Mouse (Mus musculus) mouse embryonic stem cell (cell line): ENCODE data around the gene Gtf2a2.

Experiments used
- in situ Hi-C, 2 experiments: fragments of 300-500 bp; cut with MboI; formaldehyde crosslinking; loops; 1 replicate in 1 of 2; 3 replicates in 1 of 2; pipeline ENCODE4 v1.14.3; 2019 to 2020; ENCODE audit warnings: low sequenced_read_pairs in 2 of 2, low pct_unique_long_range_greater_than_20kb in 1 of 2, mixed read lengths in 1 of 2; ENCODE audit not compliant: unreplicated experiment in 1 of 2

The Gtf2a2 gene

DNA sequence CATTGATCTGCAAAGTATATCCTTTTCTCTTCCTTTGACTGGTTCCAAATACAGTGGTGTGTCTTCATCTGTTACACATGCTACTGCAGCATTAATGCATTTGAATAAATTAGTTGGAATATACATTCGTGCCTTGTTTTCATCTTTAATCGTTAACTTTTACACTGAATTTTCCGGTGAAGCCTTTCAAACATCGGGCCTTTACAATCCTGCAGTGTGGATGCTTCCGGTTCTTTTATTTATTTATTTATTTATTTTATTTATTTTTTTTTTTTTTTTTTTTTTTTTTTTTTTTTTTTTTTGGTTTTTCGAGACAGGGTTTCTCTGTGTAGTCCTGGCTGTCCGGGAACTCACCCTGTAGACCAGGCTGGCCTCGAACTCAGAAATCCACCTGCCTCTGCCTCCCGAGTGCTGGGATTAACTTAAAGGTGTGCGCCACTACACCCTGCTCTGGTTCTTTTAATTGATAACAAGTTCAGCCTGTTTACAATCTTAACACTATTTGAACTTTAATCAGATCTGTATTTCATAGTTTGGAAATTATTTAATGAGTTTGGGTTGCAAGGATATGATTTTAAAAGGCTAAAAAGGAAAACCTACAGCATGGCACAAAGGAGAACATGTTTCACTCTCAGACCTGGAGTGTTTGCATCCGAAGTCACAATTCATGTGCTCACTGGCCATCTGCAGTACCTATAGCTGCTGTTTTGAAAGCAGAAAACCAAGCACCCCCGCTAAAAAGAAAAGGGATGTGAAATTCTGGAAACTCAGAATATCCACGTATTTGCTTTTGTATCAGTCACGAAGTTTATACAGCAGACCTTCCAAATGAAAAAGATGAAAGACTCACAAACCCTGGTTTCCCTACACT, 578 bp upstream of the Gtf2a2 start:
- in situ Hi-C loops, result no loop called here

DNA sequence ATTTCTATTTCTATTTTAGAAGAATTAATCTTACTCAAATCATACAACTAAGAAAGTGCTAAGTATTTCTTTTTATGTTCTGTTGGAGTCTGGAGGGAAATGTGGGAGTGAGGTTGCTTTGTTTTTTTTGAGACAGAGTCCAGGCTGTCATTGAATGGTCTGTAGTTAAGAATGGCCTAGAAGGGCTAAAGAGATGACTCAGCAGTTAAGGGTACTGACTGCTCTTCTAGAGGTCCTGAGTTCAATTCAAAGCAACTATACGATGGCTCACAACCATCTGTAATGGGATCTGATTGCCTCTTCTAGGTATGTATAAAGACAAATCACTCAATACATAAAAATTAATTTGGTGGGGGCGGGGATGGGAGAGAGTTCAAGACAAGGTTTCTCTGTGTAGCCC, 3.3 kb downstream of the Gtf2a2 start:
- in situ Hi-C loops, result no loop called here

DNA sequence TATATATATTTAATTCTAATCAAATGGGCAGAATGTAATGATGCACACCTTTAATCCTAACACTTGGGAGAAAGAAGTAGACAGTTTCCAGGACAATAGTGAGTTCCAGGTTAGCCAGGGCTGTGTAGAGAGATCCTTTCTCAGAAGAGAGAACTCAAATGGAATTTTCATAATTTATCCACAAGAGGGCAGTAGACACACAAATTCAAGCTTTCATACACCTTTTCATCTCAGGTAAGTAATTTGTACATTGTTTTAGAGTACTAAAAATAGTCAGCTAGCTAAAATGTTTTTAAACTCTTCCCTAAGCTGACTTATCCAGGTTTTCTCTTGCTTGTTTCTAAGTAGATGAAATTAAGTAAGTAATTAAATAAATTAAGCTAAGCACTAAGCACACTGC, 6.5 kb downstream of the Gtf2a2 start:
- in situ Hi-C loops, result no loop called here

DNA sequence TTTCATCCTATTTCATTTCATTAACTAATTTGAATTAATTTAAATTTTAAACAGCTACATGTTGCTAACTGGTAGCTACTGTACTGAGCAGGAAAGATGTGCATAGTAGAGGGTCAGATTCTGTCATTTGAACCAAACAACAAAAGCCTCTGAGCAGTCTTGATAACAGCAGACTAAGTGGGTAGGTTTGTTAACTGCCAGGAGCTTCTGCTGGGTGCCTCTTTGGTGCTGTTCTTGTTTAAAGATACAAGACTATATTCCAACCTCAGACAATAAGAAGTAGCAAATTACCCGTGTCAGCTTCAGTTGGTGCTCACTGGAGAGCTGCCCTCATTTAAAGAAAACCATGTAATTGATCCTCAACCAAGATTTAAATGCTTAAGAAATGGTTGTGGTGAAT, 9.3 kb downstream of the Gtf2a2 start:
- in situ Hi-C loops, result loop anchor here in 1 of 2 experiments (10.0 kb wide), 1 partner anchor 63 kb away; no protein-coding TSS in a partner anchor

DNA sequence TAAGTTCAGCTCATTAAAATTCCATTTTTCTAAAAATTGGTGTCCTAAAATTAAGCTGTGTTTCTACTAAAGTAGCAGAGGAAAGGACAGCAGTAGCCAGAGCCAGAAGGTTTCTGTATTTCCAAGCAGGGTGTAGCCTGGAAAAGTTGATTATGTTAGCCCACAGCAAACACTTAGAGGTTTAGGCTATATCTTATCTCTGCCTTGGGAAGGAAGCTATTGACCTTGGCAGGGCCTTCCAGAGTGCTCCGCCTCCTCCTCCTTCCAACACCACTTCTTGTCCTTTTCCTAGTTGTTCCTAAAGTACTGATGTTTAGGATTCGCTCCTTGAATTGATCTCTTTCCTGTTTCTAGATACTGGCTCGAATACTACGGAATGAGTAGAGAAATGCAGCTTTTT, 9.7 kb downstream of the Gtf2a2 start:
- in situ Hi-C loops, result loop anchor here in 1 of 2 experiments (10.0 kb wide), 1 partner anchor 63 kb away; no protein-coding TSS in a partner anchor

DNA sequence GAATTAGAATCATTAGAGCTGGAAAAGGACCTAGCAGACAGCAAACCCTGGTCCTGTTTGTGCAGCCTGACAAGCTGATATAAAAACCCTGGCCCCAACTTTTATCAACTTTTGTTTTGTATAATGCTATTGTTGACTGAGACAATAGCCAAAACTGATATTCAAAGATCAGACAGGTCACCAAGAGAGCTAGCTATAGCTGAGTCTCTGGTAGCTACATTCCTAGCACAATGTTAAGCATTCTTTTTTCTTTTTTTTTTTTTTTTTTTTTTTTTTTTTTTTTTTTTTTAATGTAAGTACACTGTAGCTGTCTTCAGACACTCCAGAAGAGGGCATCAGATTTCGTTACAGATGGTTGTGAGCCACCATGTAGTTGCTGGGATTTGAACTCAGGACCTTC, 11.3 kb downstream of the Gtf2a2 start:
- in situ Hi-C loops, result loop anchor here in 1 of 2 experiments (10.0 kb wide), 1 partner anchor 61 kb away; no protein-coding TSS in a partner anchor

DNA sequence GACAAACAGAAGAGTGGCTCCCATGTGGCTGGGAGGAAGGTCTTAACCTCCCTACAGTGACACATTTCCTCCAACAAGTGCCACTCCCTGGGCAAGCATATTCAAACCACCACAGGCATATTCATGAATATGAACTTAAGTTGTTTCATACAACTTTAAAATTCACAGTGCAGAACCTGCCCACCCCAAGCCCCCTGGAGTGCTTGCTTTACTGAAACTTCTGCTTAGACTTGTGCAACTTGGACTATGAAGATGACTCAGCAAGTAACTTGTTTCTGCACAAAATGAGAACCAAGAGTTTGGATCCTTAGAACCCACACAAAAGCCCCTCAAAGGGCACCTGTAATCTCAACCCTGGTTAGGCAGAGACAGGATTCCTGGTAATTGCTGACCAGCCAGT, 12.3 kb downstream of the Gtf2a2 start:
- in situ Hi-C loops, result loop anchor here (5.0 to 10.0 kb wide), 2 partner anchors 53 to 60 kb away; no protein-coding TSS in a partner anchor

DNA sequence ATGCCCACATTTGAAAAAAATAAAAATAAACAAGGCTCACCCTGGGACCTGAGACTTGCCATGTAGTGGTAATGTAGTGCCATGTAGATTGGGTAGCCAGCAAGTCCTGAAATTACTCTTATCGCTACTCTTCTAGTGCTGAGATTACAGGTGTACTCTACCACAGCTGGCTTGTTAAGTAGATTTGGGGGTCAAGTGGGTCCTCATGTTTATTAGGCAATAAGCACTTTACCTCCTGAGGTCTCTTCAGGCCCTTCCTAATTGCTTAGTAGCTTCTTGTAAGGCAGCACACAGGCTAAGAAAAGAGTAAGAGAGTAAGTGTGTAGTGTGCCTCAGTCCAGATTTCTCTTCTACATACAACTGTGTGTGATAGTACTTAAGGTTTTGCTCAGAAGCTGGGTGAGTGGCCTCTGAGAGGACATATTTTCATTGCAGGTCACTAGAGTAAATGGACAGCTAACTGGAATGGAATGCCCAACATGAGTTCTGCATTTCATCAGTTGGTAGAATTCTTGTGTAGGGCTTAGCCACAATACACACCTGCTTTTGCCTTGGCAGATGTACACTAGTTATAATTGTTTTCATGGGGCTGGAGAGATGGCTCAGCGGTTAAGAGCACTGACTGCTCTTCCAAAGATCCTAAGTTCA, 13.1 kb downstream of the Gtf2a2 start:
- in situ Hi-C loops, result loop anchor here (5.0 to 10.0 kb wide), 2 partner anchors 52 to 59 kb away; no protein-coding TSS in a partner anchor

DNA sequence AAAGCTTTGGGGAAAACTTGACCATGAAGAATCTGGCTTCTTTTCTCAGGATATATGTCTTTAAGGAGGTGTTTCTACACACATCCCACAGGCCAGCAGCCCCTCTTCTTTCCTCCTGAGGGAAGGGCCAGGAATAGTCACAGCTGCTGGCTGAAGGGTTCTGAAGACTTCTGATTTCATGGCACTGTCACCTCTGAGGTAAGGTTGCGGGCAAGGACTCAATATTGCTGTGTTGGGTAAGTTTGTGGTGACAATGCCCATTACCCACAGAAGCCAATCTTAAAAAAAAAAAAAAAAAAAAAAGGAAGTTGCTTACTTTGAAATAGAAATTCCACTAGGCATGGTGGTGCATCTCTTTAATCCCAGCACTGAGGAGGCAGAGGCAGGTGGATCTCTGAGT, 19.8 kb downstream of the Gtf2a2 start:
- in situ Hi-C loops, result no loop called here

DNA sequence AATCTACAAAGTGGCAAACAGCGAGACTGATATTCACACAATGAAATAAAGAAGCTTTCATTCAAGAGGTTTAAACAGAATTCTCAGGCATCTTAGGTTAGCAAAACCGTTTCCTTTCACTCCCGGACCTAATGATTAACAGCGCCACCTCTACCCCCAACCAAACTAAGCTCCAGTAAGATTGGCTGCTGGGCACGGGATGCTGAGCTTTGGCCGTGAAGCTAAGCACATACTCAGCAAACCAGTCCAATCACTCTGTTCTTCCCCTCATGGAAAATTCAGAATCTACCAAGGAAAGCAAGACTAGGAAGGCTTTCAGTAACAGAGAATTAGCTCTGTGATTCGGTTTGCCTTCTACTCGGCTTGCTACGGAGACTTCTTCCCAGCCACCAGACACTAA, 20.7 kb downstream of the Gtf2a2 start:
- in situ Hi-C loops, result no loop called here

DNA sequence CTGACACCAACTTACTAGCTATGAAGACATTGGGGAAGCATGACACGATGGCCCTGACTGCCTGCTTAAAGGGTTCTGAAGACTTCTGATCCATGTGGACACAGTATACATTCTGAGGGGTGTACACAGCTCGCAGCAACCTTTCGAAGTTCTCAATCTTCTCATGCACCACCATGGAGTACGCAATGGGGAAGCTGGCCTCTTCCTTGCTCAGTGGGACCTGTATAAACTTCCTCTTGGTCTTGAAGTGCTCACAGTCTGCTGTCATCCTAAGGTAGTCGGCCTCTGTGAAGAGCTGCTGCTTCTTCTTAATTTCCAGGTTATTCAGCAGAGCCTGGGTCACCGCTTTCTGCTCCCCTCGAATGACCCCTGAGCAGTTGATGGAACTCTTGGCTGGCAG, 22.4 kb downstream of the Gtf2a2 start:
- in situ Hi-C loops, result no loop called here

DNA sequence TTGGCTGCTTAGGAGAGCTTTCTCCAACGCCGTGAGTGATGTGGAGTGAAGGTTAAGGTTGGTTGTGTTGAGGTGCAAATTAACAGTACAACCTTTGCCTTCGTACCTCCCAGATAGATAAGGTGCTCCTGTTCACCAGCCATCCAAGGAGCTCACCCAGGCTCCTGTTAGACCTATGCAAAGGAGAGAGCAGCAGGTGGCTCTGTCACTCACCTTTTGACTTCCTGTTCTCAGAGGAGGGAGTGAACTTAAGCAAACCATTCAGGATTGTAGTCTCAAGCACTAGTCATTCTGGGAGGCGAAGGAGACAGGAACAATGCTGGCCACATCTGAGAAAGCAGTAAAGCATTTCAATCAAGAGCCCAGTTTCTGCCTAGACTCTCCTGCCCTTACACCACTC, 24.3 kb downstream of the Gtf2a2 start:
- in situ Hi-C loops, result no loop called here

DNA sequence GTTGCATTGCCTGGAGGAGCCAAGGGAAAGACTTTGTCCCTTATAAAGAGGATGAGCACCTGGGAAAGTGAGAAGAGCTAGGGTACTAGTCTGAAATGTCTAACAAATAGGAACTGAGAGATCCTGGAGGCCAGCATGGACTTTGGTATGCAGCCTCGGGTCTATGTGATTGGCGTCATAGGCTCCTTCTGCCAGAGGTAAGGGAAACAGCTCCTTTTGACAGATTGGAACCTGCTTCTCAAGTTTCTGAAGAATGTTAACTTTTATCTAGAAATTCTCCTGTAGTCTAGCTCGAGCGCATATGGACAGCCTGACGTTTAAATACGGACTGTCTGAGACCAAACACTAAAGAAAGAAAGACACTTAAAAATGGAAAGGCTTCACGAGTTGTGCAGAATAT, 25.6 kb downstream of the Gtf2a2 start, which contains the start of gene Gcnt3:
TSS of gene Gcnt3 (minus strand) at position 101 of the 400 bp plus-strand sequence.
- in situ Hi-C loops, result no loop called here

DNA sequence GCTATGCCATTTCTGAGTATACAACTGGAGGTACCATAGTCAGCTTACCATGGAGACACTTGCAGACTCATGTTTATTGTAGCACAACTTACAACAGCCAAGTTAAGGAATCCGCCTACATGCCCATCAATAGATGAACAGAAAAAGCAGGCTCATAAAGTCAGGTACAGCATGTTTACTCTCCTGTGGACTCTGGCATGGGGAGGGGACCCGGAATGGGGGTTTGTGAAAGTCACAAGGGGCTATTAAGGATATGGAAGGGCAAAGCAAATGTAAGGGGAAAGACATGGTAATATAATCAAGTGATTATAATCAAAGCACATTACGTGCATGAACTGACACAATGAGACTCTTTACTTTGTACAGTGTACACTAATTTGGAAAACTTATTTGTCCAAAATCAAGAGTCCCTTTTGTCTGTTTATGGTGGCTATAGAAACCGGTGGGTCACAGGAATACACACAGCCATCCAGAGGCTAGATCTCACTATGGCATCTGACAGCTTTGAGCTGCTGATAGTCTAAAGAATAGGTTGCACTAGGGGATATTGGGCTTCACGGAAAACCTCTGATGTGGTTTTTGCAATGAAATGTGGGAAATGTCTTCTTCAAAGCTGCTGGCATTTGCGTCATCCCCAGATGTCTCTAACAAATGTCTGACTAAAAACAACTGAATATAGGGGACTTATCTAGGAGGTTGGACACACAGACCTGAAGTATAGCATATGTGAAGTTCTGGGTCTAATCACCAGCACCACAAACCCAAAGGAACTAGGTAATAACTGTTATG, 27.4 kb downstream of the Gtf2a2 start:
- in situ Hi-C loops, result no loop called here

DNA sequence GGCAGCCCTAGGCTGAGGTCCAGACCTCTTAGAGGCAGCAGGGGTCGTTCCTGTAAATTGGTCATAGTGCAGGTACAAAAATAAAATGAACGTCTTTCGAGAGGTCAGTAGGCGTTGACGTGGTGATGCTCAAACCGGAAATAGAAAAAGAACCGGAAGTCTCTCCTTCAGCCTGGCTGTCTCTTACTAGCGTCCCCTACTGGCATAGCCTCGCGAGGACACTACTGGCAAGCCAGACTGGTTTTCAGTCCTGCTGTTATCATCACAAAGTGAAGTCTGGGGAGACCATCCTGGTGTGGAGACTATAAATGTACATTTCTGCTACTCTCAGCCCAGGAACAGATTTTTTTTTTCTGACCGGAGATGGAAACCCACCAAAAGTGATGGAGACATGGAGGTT, 28.2 kb downstream of the Gtf2a2 start:
- in situ Hi-C loops, result no loop called here

DNA sequence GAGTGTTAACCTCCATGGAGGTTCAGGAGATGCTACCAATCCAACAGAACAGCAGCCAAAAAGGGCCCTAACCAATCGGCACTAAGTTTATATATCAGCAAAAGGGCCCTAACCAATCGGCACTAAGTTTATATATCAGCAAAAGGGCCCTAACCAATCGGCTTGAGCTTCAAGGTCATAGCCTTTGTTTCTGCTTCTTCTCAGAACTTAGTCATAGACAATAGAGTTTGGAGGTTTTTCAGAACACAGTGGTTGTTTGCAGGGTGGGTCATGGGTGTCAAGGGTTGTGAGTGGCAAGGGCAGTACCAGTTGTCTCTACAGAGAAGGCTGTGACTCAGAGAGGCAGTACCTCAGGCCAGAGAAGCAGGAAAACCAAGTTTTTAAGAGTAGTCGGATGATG, 29.8 kb downstream of the Gtf2a2 start:
- in situ Hi-C loops, result no loop called here

DNA sequence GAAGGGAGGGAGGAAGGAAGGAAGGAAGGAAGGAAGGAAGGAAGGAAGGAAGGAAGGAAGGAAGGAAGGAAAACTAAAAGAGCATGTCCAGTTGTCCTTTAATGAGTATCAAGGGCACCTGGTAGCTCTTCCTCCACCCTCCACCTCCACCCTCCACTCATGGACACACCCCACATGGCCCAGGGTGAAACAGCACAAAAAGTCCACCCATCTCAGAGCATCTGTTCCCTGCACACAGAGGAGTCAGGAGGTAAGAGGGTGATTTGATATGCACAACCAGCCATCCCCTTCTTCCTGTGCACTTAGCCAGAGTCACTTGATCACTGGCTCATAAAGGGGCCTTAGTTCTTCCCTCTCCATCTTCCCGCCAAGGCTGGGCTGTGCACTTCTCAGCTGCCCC, 30.6 kb downstream of the Gtf2a2 start:
- in situ Hi-C loops, result no loop called here

DNA sequence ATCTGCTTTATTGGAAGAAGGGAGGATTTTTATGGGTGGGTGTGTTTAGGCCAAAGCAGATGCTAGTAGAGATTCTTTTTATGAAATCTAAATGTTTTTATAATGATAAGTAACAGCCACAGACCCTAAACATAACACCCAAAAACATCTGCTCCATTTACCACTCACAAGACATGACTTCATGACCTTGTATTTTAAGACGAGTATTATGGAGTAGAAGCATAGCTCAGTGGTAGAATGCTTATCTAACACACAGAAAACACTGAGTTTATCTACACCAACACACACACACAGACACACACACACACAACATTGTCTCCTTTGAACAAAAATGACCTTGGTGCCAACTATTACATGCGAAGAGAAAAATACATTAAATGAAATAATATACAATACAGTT, 32.5 kb downstream of the Gtf2a2 start:
- in situ Hi-C loops, result no loop called here

DNA sequence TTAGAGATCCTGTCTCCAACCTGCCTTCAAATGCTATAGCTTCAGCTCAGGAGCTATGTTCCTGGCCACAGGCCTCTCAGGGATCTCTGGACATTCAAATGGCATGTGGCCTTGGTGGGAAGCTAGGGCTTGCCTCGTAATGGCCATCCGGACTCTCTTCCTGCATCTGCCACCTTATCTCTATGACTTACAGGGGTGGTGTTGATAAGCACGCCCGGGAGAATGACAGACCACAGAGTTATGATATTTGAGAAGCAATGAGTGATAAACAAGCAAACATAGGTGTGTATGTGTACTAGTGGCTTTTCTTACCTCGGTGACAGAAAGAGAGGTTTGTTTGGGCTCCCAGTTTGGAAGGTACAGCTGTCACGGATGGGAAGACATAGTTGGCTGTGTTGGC, 33.9 kb downstream of the Gtf2a2 start:
- in situ Hi-C loops, result no loop called here
